Mouse (Mus musculus): ENCODE data around the gene Fhad1. TPM values are rescaled to one million over a fixed set of nuclear protein-coding genes. Genes with fewer than 3 reads are reported as not detected.

Fhad1 gene
- polyA plus RNA-seq, 1 experiment: 1.3 TPM

GRCm38 (mm10) chr4:141959615-141960014 lies 55.3 kb downstream of the Fhad1 start:
- TF ChIP-seq CTCF (IDR thresholded peaks at IDR 0.05; ENCODE audit: control insufficient read depth, insufficient read depth, low read length) (no peak), POLR2A (IDR thresholded peaks at IDR 0.05; ENCODE audit: borderline replicate concordance, control insufficient read depth, low read depth, low read length) (no peak)
- H3K4me3 ChIP-seq (replicated peaks; ENCODE audit: control insufficient read depth, low read depth, low read length): no peak overlapping the region
- H3K27ac ChIP-seq (ENCODE audit: control insufficient read depth, insufficient read depth, low read depth, low read length, poor library complexity): no peak overlapping the region
- 14% methylated on average over 4 of the region's 4 CpGs for WGBS
- no peaks in the 10 kb centered on the region; the same call in 1 of the 2 replicates for H3K4me1 ChIP-seq (ENCODE audit: control insufficient read depth, insufficient read depth, low read length)

- Histone ChIP-seq H3K27ac (ENCODE audit: control insufficient read depth, insufficient read depth, low read depth, low read length, poor library complexity) (peak overlapping the region; percentile 23; the same call in 1 of the 2 replicates), H3K4me1 (ENCODE audit: control insufficient read depth, insufficient read depth, low read length) (no peaks in the 10 kb centered on the region; the same call in 1 of the 2 replicates), H3K4me3 (replicated peaks; ENCODE audit: control insufficient read depth, low read depth, low read length) (no peak overlapping the region)
- no peak for TF ChIP-seq CTCF (IDR thresholded peaks at IDR 0.05; ENCODE audit: control insufficient read depth, insufficient read depth, low read length)
- TF ChIP-seq POLR2A (IDR thresholded peaks at IDR 0.05; ENCODE audit: borderline replicate concordance, control insufficient read depth, low read depth, low read length): peak; percentile 39; the same call in 1 of the 2 replicates
- WGBS: 43% methylated on average over 7 of the region's 7 CpGs
Measured at GRCm38 (mm10) chr4:141958614-141959375, 56.1 kb downstream of the Fhad1 start.

- TF ChIP-seq CTCF (IDR thresholded peaks at IDR 0.05; ENCODE audit: control insufficient read depth, insufficient read depth, low read length): peak; percentile 70
- TF ChIP-seq POLR2A (IDR thresholded peaks at IDR 0.05; ENCODE audit: borderline replicate concordance, control insufficient read depth, low read depth, low read length): no peak
- Histone ChIP-seq H3K27ac (ENCODE audit: control insufficient read depth, insufficient read depth, low read depth, low read length, poor library complexity) (no peak overlapping the region), H3K4me3 (replicated peaks; ENCODE audit: control insufficient read depth, low read depth, low read length) (no peak overlapping the region), H3K4me1 (ENCODE audit: control insufficient read depth, insufficient read depth, low read length) (no peaks in the 10 kb centered on the region; the same call in 1 of the 2 replicates)
- 6% methylated on average over 9 of the region's 9 CpGs for WGBS
Measured at GRCm38 (mm10) chr4:141958188-141958587, 56.7 kb downstream of the Fhad1 start.

DNA sequence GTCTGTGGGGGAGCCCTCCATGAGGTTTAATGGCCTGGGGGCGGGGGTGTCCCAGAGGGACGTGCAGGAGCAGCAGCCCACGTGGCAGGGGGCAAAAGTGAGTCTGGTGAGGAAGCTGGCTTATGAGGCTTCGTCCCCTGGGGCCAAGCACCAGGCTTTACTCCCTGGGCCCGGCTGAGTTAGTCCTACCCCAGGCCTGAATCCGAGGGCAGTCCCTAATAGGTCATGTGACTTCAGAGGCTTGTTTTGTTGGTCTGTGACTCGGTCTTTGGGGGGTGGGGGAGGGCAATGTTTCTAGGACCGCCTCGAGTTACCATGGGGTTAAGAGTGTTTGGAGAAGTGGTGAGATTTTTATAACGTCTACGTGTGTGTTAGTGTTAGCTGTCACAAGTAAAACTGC lies 57.1 kb downstream of the Fhad1 start:
- no peak overlapping the region for H3K27ac ChIP-seq (ENCODE audit: control insufficient read depth, insufficient read depth, low read depth, low read length, poor library complexity)
- TF ChIP-seq CTCF (IDR thresholded peaks at IDR 0.05; ENCODE audit: control insufficient read depth, insufficient read depth, low read length) (no peak), POLR2A (IDR thresholded peaks at IDR 0.05; ENCODE audit: borderline replicate concordance, control insufficient read depth, low read depth, low read length) (0 out of 2 replicates have a peak, but pooled peaks have one; percentile 23)
- 18% methylated on average over 11 of the region's 11 CpGs for WGBS

GRCm38 (mm10) chr4:141956931-141957330 lies 58.0 kb downstream of the Fhad1 start:
- TF ChIP-seq POLR2A (IDR thresholded peaks at IDR 0.05; ENCODE audit: borderline replicate concordance, control insufficient read depth, low read depth, low read length) (no peak), CTCF (IDR thresholded peaks at IDR 0.05; ENCODE audit: control insufficient read depth, insufficient read depth, low read length) (no peak)
- 86% methylated on average over 5 of the region's 5 CpGs for WGBS
- H3K4me1 ChIP-seq (ENCODE audit: control insufficient read depth, insufficient read depth, low read length): peaks cover 1% of the 10 kb centered on the region; the same call in 1 of the 2 replicates
- no peak overlapping the region for H3K27ac ChIP-seq (ENCODE audit: control insufficient read depth, insufficient read depth, low read depth, low read length, poor library complexity)
- no peak overlapping the region for H3K4me3 ChIP-seq (replicated peaks; ENCODE audit: control insufficient read depth, low read depth, low read length)

More for the DNA sequence above, 57.1 kb downstream of the Fhad1 start:
- H3K4me1 ChIP-seq (ENCODE audit: control insufficient read depth, insufficient read depth, low read length): no peaks in the 10 kb centered on the region; the same call in 1 of the 2 replicates
- H3K4me3 ChIP-seq (replicated peaks; ENCODE audit: control insufficient read depth, low read depth, low read length): no peak overlapping the region

GRCm38 (mm10) chr4:141954770-141955720 lies 59.8 kb downstream of the Fhad1 start:
- no peak overlapping the region for H3K4me3 ChIP-seq (replicated peaks; ENCODE audit: control insufficient read depth, low read depth, low read length)
- no peak for TF ChIP-seq CTCF (IDR thresholded peaks at IDR 0.05; ENCODE audit: control insufficient read depth, insufficient read depth, low read length)
- no peak for TF ChIP-seq POLR2A (IDR thresholded peaks at IDR 0.05; ENCODE audit: borderline replicate concordance, control insufficient read depth, low read depth, low read length)
- WGBS: 76% methylated on average over 16 of the region's 16 CpGs
- H3K4me1 ChIP-seq (ENCODE audit: control insufficient read depth, insufficient read depth, low read length): peaks cover 1% of the 10 kb centered on the region; the same call in 1 of the 2 replicates
- no peak overlapping the region for H3K27ac ChIP-seq (ENCODE audit: control insufficient read depth, insufficient read depth, low read depth, low read length, poor library complexity)

DNA sequence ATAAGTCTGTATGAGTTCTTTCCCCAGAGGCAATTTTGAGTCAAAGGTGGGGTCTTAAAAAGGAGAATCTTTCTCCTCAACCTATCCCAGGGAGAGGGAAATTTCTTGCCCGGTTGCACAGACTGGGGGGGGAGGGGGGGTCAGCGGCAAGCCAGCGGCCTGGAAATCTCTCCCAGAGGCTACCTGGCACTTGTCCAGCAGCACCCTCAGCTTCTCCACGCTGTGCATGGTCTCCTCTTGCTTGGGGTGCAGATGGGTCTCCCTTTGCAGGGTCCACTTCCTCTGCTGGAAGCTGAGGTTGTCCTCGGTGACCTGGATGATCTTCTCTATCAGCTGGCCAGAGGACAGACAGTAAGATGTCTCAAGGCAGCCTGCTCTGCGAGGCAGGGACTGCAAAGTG lies 61.0 kb downstream of the Fhad1 start:
- WGBS: 52% methylated on average over 6 of the region's 6 CpGs
- Histone ChIP-seq H3K4me3 (replicated peaks; ENCODE audit: control insufficient read depth, low read depth, low read length) (no peak overlapping the region), H3K4me1 (ENCODE audit: control insufficient read depth, insufficient read depth, low read length) (peaks cover 1% of the 10 kb centered on the region; the same call in 1 of the 2 replicates), H3K27ac (ENCODE audit: control insufficient read depth, insufficient read depth, low read depth, low read length, poor library complexity) (no peak overlapping the region)
- TF ChIP-seq POLR2A (IDR thresholded peaks at IDR 0.05; ENCODE audit: borderline replicate concordance, control insufficient read depth, low read depth, low read length): no peak
- no peak for TF ChIP-seq CTCF (IDR thresholded peaks at IDR 0.05; ENCODE audit: control insufficient read depth, insufficient read depth, low read length)

DNA sequence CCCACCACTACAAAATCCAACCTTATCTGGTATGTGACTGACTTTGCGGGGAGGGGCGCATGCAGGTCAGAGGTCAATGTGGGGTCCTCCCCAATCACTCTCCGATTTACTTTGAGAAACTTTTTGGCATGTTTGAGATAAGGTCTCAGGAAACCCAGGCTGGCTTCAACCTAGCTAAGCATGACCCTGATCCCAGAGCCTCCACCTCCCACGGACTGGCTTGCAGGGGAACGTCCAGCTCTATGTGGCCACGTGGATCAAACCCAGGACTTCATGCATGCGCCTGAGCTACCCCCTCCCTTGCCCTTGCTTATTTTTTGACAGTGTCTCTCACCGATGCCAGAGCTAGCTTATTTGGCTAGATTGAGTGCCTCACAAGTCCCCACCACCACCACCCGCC lies 61.6 kb downstream of the Fhad1 start:
- H3K4me1 ChIP-seq (ENCODE audit: control insufficient read depth, insufficient read depth, low read length): peaks cover 1% of the 10 kb centered on the region; the same call in 1 of the 2 replicates

More for the DNA sequence above, 61.6 kb downstream of the Fhad1 start:
- TF ChIP-seq POLR2A (IDR thresholded peaks at IDR 0.05; ENCODE audit: borderline replicate concordance, control insufficient read depth, low read depth, low read length) (no peak), CTCF (IDR thresholded peaks at IDR 0.05; ENCODE audit: control insufficient read depth, insufficient read depth, low read length) (no peak)
- H3K4me3 ChIP-seq (replicated peaks; ENCODE audit: control insufficient read depth, low read depth, low read length): no peak overlapping the region
- WGBS: 67% methylated on average over 9 of the region's 9 CpGs
- H3K27ac ChIP-seq (ENCODE audit: control insufficient read depth, insufficient read depth, low read depth, low read length, poor library complexity): no peak overlapping the region

All from bone marrow, adult 2 months (tissue).